Mouse (Mus musculus): ENCODE data around the gene Parp16.

Gene Parp16

GRCm38 (mm10) chr9:65195053-65195452 is at the start of gene Parp16:
Gene Parp16 (plus strand): TSS chr9:65195353.
- no peak for DNase-seq

- no peak for DNase-seq
These were observed 49.2 kb upstream of the Parp16 start for GRCm38 (mm10) chr9:65146001-65146400.

- DNase-seq: no peak
These were observed 46.6 kb upstream of the Parp16 start for GRCm38 (mm10) chr9:65148507-65148906.

- DNase-seq: no peak
These were observed 42.3 kb upstream of the Parp16 start for GRCm38 (mm10) chr9:65152711-65153330.

- peak; percentile 79 for DNase-seq
These were observed 41.8 kb upstream of the Parp16 start for GRCm38 (mm10) chr9:65153331-65153711.

- peak; percentile 53 for DNase-seq
These were observed 40.3 kb upstream of the Parp16 start for GRCm38 (mm10) chr9:65154692-65155455.

- peak; percentile 51 for DNase-seq
These were observed 38.5 kb upstream of the Parp16 start for GRCm38 (mm10) chr9:65156604-65157003.

GRCm38 (mm10) chr9:65157631-65158030 is 37.5 kb upstream of the Parp16 start:
- DNase-seq: peak; percentile 67

GRCm38 (mm10) chr9:65161188-65161587 is 34.0 kb upstream of the Parp16 start:
- DNase-seq: no peak

GRCm38 (mm10) chr9:65161881-65162280 is 33.3 kb upstream of the Parp16 start:
- DNase-seq: no peak

GRCm38 (mm10) chr9:65162711-65163639 is 32.2 kb upstream of the Parp16 start:
- peak; percentile 92 for DNase-seq

- DNase-seq: peak; percentile 57
These were observed 30.3 kb upstream of the Parp16 start for GRCm38 (mm10) chr9:65164870-65165269.

- peak; percentile 68 for DNase-seq
These were observed 28.8 kb upstream of the Parp16 start for GRCm38 (mm10) chr9:65166386-65166785.

GRCm38 (mm10) chr9:65168534-65168933 is 26.6 kb upstream of the Parp16 start:
- DNase-seq: no peak

GRCm38 (mm10) chr9:65168952-65169351 is 26.2 kb upstream of the Parp16 start:
- DNase-seq: no peak

GRCm38 (mm10) chr9:65172654-65173053 is 22.5 kb upstream of the Parp16 start:
- peak; percentile 65 for DNase-seq

GRCm38 (mm10) chr9:65175234-65175938 is 19.8 kb upstream of the Parp16 start:
- DNase-seq: peak; percentile 73

GRCm38 (mm10) chr9:65175939-65176871 is 18.9 kb upstream of the Parp16 start:
- DNase-seq: peak; percentile 80

- DNase-seq: no peak
These were observed 17.7 kb upstream of the Parp16 start for GRCm38 (mm10) chr9:65177497-65177896.

GRCm38 (mm10) chr9:65177912-65178311 is 17.2 kb upstream of the Parp16 start:
- no peak for DNase-seq
